Mouse (Mus musculus): Measurements from ENCODE around the gene Ubd. TPM values are rescaled to one million over a fixed set of nuclear protein-coding genes. Genes with fewer than 3 reads are reported as not detected.
"Not testable (repeated sequence)": the region's sequence is repeated elsewhere in the genome, so short reads cannot be mapped to it uniquely, and the experiment has no call there.

Ubd gene
- total RNA-seq (2015), result not detected in 2 replicates
- 0.40 TPM in 1 of 2 replicates, not detected in the other for total RNA-seq (2017)

- no peak for ATAC-seq (ENCODE audit: poor library complexity, severe bottlenecking)
Measured at GRCm38 (mm10) chr17:37193656-37194055, at the start of gene Ubd. Gene Ubd, plus strand, starts transcription at chr17:37193892.

- no peak for ATAC-seq (ENCODE audit: poor library complexity, severe bottlenecking)
Measured at GRCm38 (mm10) chr17:37161394-37161793, 32.3 kb upstream of the Ubd start, which contains the start of gene Olfr93. Gene Olfr93, minus strand, starts transcription at chr17:37161494.

GRCm38 (mm10) chr17:37185474-37185873 is 8.2 kb upstream of the Ubd start:
- ATAC-seq (ENCODE audit: poor library complexity, severe bottlenecking), result no peak

- no peak for ATAC-seq (ENCODE audit: poor library complexity, severe bottlenecking)
Measured at GRCm38 (mm10) chr17:37190711-37191110, 3.0 kb upstream of the Ubd start.

- no peak for ATAC-seq (ENCODE audit: poor library complexity, severe bottlenecking)
Measured at GRCm38 (mm10) chr17:37193032-37193431, 660 bp upstream of the Ubd start.

- ATAC-seq (ENCODE audit: poor library complexity, severe bottlenecking), result no peak
Measured at GRCm38 (mm10) chr17:37194782-37195181, 1.1 kb downstream of the Ubd start.

GRCm38 (mm10) chr17:37196845-37197724 is 3.4 kb downstream of the Ubd start:
- ATAC-seq (ENCODE audit: poor library complexity, severe bottlenecking), result no peak

- ATAC-seq (ENCODE audit: poor library complexity, severe bottlenecking), result no peak
Measured at GRCm38 (mm10) chr17:37200894-37201293, 7.2 kb downstream of the Ubd start, which contains the start of gene Olfr94. Gene Olfr94, minus strand, starts transcription at chr17:37200994.

- peak; percentile 100 for ATAC-seq (ENCODE audit: poor library complexity, severe bottlenecking)
Measured at GRCm38 (mm10) chr17:37203206-37203916, 9.7 kb downstream of the Ubd start.

- 0 out of 2 replicates have a peak, but pooled peaks have one; percentile 18 for ATAC-seq (ENCODE audit: poor library complexity, severe bottlenecking)
Measured at GRCm38 (mm10) chr17:37203917-37204236, 10.2 kb downstream of the Ubd start.

GRCm38 (mm10) chr17:37210884-37211768 is 17.4 kb downstream of the Ubd start:
- no peak for ATAC-seq (ENCODE audit: poor library complexity, severe bottlenecking)

- no peak for ATAC-seq (ENCODE audit: poor library complexity, severe bottlenecking)
Measured at GRCm38 (mm10) chr17:37213018-37213417, 19.3 kb downstream of the Ubd start, which contains the start of gene Olfr95. Gene Olfr95, minus strand, starts transcription at chr17:37213118.

GRCm38 (mm10) chr17:37218486-37218885 is 24.8 kb downstream of the Ubd start:
- ATAC-seq (ENCODE audit: poor library complexity, severe bottlenecking), result no peak

- ATAC-seq (ENCODE audit: poor library complexity, severe bottlenecking), result no peak
Measured at GRCm38 (mm10) chr17:37219846-37220245, 26.2 kb downstream of the Ubd start, which contains the start of gene Olfr96. Gene Olfr96, plus strand, starts transcription at chr17:37220146.

- ATAC-seq (ENCODE audit: poor library complexity, severe bottlenecking), result no peak
Measured at GRCm38 (mm10) chr17:37221879-37222278, 28.2 kb downstream of the Ubd start.

- not testable (repeated sequence) for ATAC-seq (ENCODE audit: poor library complexity, severe bottlenecking)
Measured at GRCm38 (mm10) chr17:37237230-37237629, 43.5 kb downstream of the Ubd start, which contains the start of gene Olfr97. Gene Olfr97, minus strand, starts transcription at chr17:37237330.

- ATAC-seq (ENCODE audit: poor library complexity, severe bottlenecking), result no peak
Measured at GRCm38 (mm10) chr17:37242198-37242597, 48.5 kb downstream of the Ubd start.

Data from megakaryocyte, adult 5-6 weeks (primary cell).